Mouse (Mus musculus): ENCODE results near the gene Fam19a1. TPM values are rescaled to one million over a fixed set of nuclear protein-coding genes. Genes with fewer than 3 reads are reported as not detected.

Gene Fam19a1
- polyA plus RNA-seq, 1 experiment from 2014 or later = 7.0 TPM

- no peaks in the 10 kb centered on the region for H3K4me1 ChIP-seq (ENCODE audit: control insufficient read depth, insufficient read depth, low read length)
- H3K27ac ChIP-seq (ENCODE audit: low read length) = no peak overlapping the region
- no peaks in the 10 kb centered on the region for H3K36me3 ChIP-seq (ENCODE audit: control insufficient read depth, insufficient read depth, low read length)
- no peaks in the 10 kb centered on the region for H3K27me3 ChIP-seq (ENCODE audit: control insufficient read depth, insufficient read depth, low read length)
- no peak for ATAC-seq (ENCODE audit: insufficient read depth, low FRiP score)
- H3K4me3 ChIP-seq (replicated peaks; ENCODE audit: low read length) = no peak overlapping the region
- no peaks in the 10 kb centered on the region for H3K9me3 ChIP-seq (replicated peaks; ENCODE audit: control insufficient read depth, low read length)
- H3K4me2 ChIP-seq (ENCODE audit: low read depth, low read length) = no peak overlapping the region
- WGBS = 63% methylated on average over 2 of the region's 2 CpGs
- no peak overlapping the region for H3K9ac ChIP-seq (ENCODE audit: low read length)
Measured at GRCm38 (mm10) chr6:96541600-96541999, 428.6 kb downstream of the Fam19a1 start.

GRCm38 (mm10) chr6:96544832-96545231, 431.9 kb downstream of the Fam19a1 start:
- H3K9ac ChIP-seq (ENCODE audit: low read length) = no peak overlapping the region
- no peaks in the 10 kb centered on the region for H3K4me1 ChIP-seq (ENCODE audit: control insufficient read depth, insufficient read depth, low read length)
- 59% methylated on average over 3 of the region's 3 CpGs for WGBS
- no peak overlapping the region for H3K4me3 ChIP-seq (replicated peaks; ENCODE audit: low read length)
- H3K4me2 ChIP-seq (ENCODE audit: low read depth, low read length) = no peak overlapping the region
- H3K27ac ChIP-seq (ENCODE audit: low read length) = no peak overlapping the region
- ATAC-seq (ENCODE audit: insufficient read depth, low FRiP score) = no peak
- no peaks in the 10 kb centered on the region for H3K36me3 ChIP-seq (ENCODE audit: control insufficient read depth, insufficient read depth, low read length)
- H3K27me3 ChIP-seq (ENCODE audit: control insufficient read depth, insufficient read depth, low read length) = no peaks in the 10 kb centered on the region
- no peaks in the 10 kb centered on the region for H3K9me3 ChIP-seq (replicated peaks; ENCODE audit: control insufficient read depth, low read length)

- no peak overlapping the region for H3K4me3 ChIP-seq (replicated peaks; ENCODE audit: low read length)
- no peak overlapping the region for H3K27ac ChIP-seq (ENCODE audit: low read length)
- no peak overlapping the region for H3K4me2 ChIP-seq (ENCODE audit: low read depth, low read length)
- WGBS = 86% methylated on average over 4 of the region's 4 CpGs
- no peaks in the 10 kb centered on the region for H3K9me3 ChIP-seq (replicated peaks; ENCODE audit: control insufficient read depth, low read length)
- no peak overlapping the region for H3K9ac ChIP-seq (ENCODE audit: low read length)
- no peaks in the 10 kb centered on the region for H3K4me1 ChIP-seq (ENCODE audit: control insufficient read depth, insufficient read depth, low read length)
- H3K36me3 ChIP-seq (ENCODE audit: control insufficient read depth, insufficient read depth, low read length) = no peaks in the 10 kb centered on the region
- ATAC-seq (ENCODE audit: insufficient read depth, low FRiP score) = no peak
- no peaks in the 10 kb centered on the region for H3K27me3 ChIP-seq (ENCODE audit: control insufficient read depth, insufficient read depth, low read length)
Measured at GRCm38 (mm10) chr6:96550431-96550830, 437.5 kb downstream of the Fam19a1 start.

- Histone ChIP-seq H3K9me3 (replicated peaks; ENCODE audit: control insufficient read depth, low read length) (no peaks in the 10 kb centered on the region), H3K4me3 (replicated peaks; ENCODE audit: low read length) (no peak overlapping the region), H3K36me3 (ENCODE audit: control insufficient read depth, insufficient read depth, low read length) (no peaks in the 10 kb centered on the region), H3K4me1 (ENCODE audit: control insufficient read depth, insufficient read depth, low read length) (no peaks in the 10 kb centered on the region), H3K9ac (ENCODE audit: low read length) (no peak overlapping the region), H3K27ac (ENCODE audit: low read length) (no peak overlapping the region), H3K27me3 (ENCODE audit: control insufficient read depth, insufficient read depth, low read length) (no peaks in the 10 kb centered on the region), H3K4me2 (ENCODE audit: low read depth, low read length) (no peak overlapping the region)
- no peak for ATAC-seq (ENCODE audit: insufficient read depth, low FRiP score)
- WGBS = 72% methylated on average over 5 of the region's 5 CpGs
Measured at GRCm38 (mm10) chr6:96578649-96579048, 465.7 kb downstream of the Fam19a1 start.

- Histone ChIP-seq H3K9ac (ENCODE audit: low read length) (no peak overlapping the region), H3K27me3 (ENCODE audit: control insufficient read depth, insufficient read depth, low read length) (no peaks in the 10 kb centered on the region), H3K9me3 (replicated peaks; ENCODE audit: control insufficient read depth, low read length) (no peaks in the 10 kb centered on the region), H3K4me2 (ENCODE audit: low read depth, low read length) (no peak overlapping the region), H3K36me3 (ENCODE audit: control insufficient read depth, insufficient read depth, low read length) (no peaks in the 10 kb centered on the region), H3K4me3 (replicated peaks; ENCODE audit: low read length) (no peak overlapping the region), H3K27ac (ENCODE audit: low read length) (no peak overlapping the region), H3K4me1 (ENCODE audit: control insufficient read depth, insufficient read depth, low read length) (no peaks in the 10 kb centered on the region)
- no peak for ATAC-seq (ENCODE audit: insufficient read depth, low FRiP score)
- WGBS = 44% methylated on average over 4 of the region's 4 CpGs
Measured at GRCm38 (mm10) chr6:96580726-96581125, 467.8 kb downstream of the Fam19a1 start.

GRCm38 (mm10) chr6:96581187-96581586, 468.2 kb downstream of the Fam19a1 start:
- Histone ChIP-seq H3K9me3 (replicated peaks; ENCODE audit: control insufficient read depth, low read length) (no peaks in the 10 kb centered on the region), H3K9ac (ENCODE audit: low read length) (no peak overlapping the region), H3K4me1 (ENCODE audit: control insufficient read depth, insufficient read depth, low read length) (no peaks in the 10 kb centered on the region), H3K4me2 (ENCODE audit: low read depth, low read length) (no peak overlapping the region), H3K27me3 (ENCODE audit: control insufficient read depth, insufficient read depth, low read length) (no peaks in the 10 kb centered on the region), H3K27ac (ENCODE audit: low read length) (no peak overlapping the region), H3K36me3 (ENCODE audit: control insufficient read depth, insufficient read depth, low read length) (no peaks in the 10 kb centered on the region), H3K4me3 (replicated peaks; ENCODE audit: low read length) (no peak overlapping the region)
- ATAC-seq (ENCODE audit: insufficient read depth, low FRiP score) = no peak
- WGBS = 51% methylated on average over 3 of the region's 3 CpGs

- 79% methylated on average over 4 of the region's 4 CpGs for WGBS
- H3K4me1 ChIP-seq (ENCODE audit: control insufficient read depth, insufficient read depth, low read length) = no peaks in the 10 kb centered on the region
Measured at GRCm38 (mm10) chr6:96587427-96587826, 474.5 kb downstream of the Fam19a1 start.

GRCm38 (mm10) chr6:96593031-96593430, 480.1 kb downstream of the Fam19a1 start:
- 45% methylated on average over 1 of the region's 1 CpGs for WGBS
- no peak overlapping the region for H3K4me2 ChIP-seq (ENCODE audit: low read depth, low read length)
- H3K4me3 ChIP-seq (replicated peaks; ENCODE audit: low read length) = no peak overlapping the region
- no peak overlapping the region for H3K9ac ChIP-seq (ENCODE audit: low read length)
- H3K36me3 ChIP-seq (ENCODE audit: control insufficient read depth, insufficient read depth, low read length) = no peaks in the 10 kb centered on the region
- H3K4me1 ChIP-seq (ENCODE audit: control insufficient read depth, insufficient read depth, low read length) = no peaks in the 10 kb centered on the region
- H3K27ac ChIP-seq (ENCODE audit: low read length) = no peak overlapping the region
- H3K9me3 ChIP-seq (replicated peaks; ENCODE audit: control insufficient read depth, low read length) = no peaks in the 10 kb centered on the region
- ATAC-seq (ENCODE audit: insufficient read depth, low FRiP score) = no peak
- H3K27me3 ChIP-seq (ENCODE audit: control insufficient read depth, insufficient read depth, low read length) = no peaks in the 10 kb centered on the region

More at GRCm38 (mm10) chr6:96587427-96587826, 474.5 kb downstream of the Fam19a1 start:
- no peak overlapping the region for H3K4me2 ChIP-seq (ENCODE audit: low read depth, low read length)
- H3K9me3 ChIP-seq (replicated peaks; ENCODE audit: control insufficient read depth, low read length) = no peaks in the 10 kb centered on the region
- H3K4me3 ChIP-seq (replicated peaks; ENCODE audit: low read length) = no peak overlapping the region
- H3K9ac ChIP-seq (ENCODE audit: low read length) = no peak overlapping the region
- no peak overlapping the region for H3K27ac ChIP-seq (ENCODE audit: low read length)
- H3K27me3 ChIP-seq (ENCODE audit: control insufficient read depth, insufficient read depth, low read length) = no peaks in the 10 kb centered on the region
- ATAC-seq (ENCODE audit: insufficient read depth, low FRiP score) = no peak
- no peaks in the 10 kb centered on the region for H3K36me3 ChIP-seq (ENCODE audit: control insufficient read depth, insufficient read depth, low read length)

- ATAC-seq (ENCODE audit: insufficient read depth, low FRiP score) = no peak
- H3K9me3 ChIP-seq (replicated peaks; ENCODE audit: control insufficient read depth, low read length) = no peaks in the 10 kb centered on the region
- no peak overlapping the region for H3K9ac ChIP-seq (ENCODE audit: low read length)
- H3K27ac ChIP-seq (ENCODE audit: low read length) = no peak overlapping the region
- no peaks in the 10 kb centered on the region for H3K36me3 ChIP-seq (ENCODE audit: control insufficient read depth, insufficient read depth, low read length)
- 96% methylated on average over 10 of the region's 10 CpGs for WGBS
- no peaks in the 10 kb centered on the region for H3K27me3 ChIP-seq (ENCODE audit: control insufficient read depth, insufficient read depth, low read length)
- H3K4me2 ChIP-seq (ENCODE audit: low read depth, low read length) = no peak overlapping the region
- H3K4me3 ChIP-seq (replicated peaks; ENCODE audit: low read length) = no peak overlapping the region
- H3K4me1 ChIP-seq (ENCODE audit: control insufficient read depth, insufficient read depth, low read length) = no peaks in the 10 kb centered on the region
Measured at GRCm38 (mm10) chr6:96595201-96595600, 482.2 kb downstream of the Fam19a1 start.

- Histone ChIP-seq H3K27ac (ENCODE audit: low read length) (no peak overlapping the region), H3K27me3 (ENCODE audit: control insufficient read depth, insufficient read depth, low read length) (no peaks in the 10 kb centered on the region), H3K9ac (ENCODE audit: low read length) (no peak overlapping the region), H3K36me3 (ENCODE audit: control insufficient read depth, insufficient read depth, low read length) (no peaks in the 10 kb centered on the region), H3K4me3 (replicated peaks; ENCODE audit: low read length) (no peak overlapping the region), H3K4me2 (ENCODE audit: low read depth, low read length) (no peak overlapping the region), H3K4me1 (ENCODE audit: control insufficient read depth, insufficient read depth, low read length) (no peaks in the 10 kb centered on the region), H3K9me3 (replicated peaks; ENCODE audit: control insufficient read depth, low read length) (no peaks in the 10 kb centered on the region)
- ATAC-seq (ENCODE audit: insufficient read depth, low FRiP score) = no peak
- 82% methylated on average over 1 of the region's 1 CpGs for WGBS
Measured at GRCm38 (mm10) chr6:96624196-96624595, 511.2 kb downstream of the Fam19a1 start.
